ENCODE assay signal across 20 mouse cellular contexts in the genomic region with DNA sequence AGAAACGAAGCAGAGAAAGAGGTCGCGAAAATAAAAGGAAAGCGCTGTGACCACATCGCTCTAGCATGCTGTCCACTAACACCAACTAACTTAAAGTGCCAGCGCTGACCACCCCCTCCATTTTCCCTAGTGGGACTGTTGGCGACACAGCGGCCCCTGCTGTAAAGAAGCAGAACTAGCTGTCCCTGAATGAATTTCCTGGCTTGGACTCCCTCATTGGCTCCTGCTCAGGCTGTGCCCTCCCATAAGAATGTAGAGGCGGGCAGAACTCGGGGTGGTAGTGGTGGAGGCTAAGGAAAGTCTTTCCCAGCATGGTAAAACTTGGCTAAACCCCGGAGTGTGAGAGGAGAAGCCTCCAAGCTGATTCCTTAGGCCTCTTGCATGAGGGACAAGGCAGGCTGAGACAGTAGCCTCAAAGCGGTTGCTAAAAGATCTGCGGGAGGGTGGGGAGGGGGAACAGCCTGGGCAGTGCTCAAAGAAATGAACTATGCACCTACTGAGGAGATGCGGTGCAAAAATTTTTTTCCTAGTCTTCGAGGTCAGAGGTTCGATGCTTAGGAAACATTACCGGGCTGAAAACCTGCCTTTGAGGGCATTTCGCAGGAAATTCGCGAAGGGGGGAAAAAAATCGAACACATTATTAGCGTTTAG. TPM values are rescaled to one million over a fixed set of nuclear protein-coding genes. Genes with fewer than 3 reads are reported as not detected.
DNase-seq lines count a peak whose midpoint lies in the region; ATAC-seq and TF ChIP-seq lines count a peak whose summit lies in the region.
"Not testable (repeated sequence)": the region's sequence is repeated elsewhere in the genome, so short reads cannot be mapped to it uniquely, and the experiment has no call there.
"Had no signal": no experiment of that assay in that cellular context is flagged by ENCODE, and none has a peak within 500 bp of the region (broad histone marks: within the 10 kb centered on the region; RNA-seq: fewer than 3 reads in every experiment).

No protein-coding gene starts in this region.

- no CpG with 5 or more reads among the region's 22 CpGs for WGBS in forebrain, embryonic 13.5 days
- no CpG with 5 or more reads among the region's 22 CpGs for WGBS in heart, postnatal 0 days
- no CpG with 5 or more reads among the region's 22 CpGs for WGBS in hindbrain, postnatal 0 days
- no CpG with 5 or more reads among the region's 22 CpGs for WGBS in limb, embryonic 11.5 days
- WGBS in lung, embryonic 16.5 days: no CpG with 5 or more reads among the region's 22 CpGs
- no CpG with 5 or more reads among the region's 22 CpGs for WGBS in midbrain, embryonic 14.5 days
- WGBS in neural tube, embryonic 14.5 days: no CpG with 5 or more reads among the region's 22 CpGs

- H3K4me2 ChIP-seq in forebrain, embryonic 13.5 days; heart, postnatal 0 days (ENCODE audit: low read depth, low read length); hindbrain, postnatal 0 days (ENCODE audit: low read depth, low read length); limb, embryonic 11.5 days (ENCODE audit: low read depth, severe bottlenecking); lung, embryonic 16.5 days (ENCODE audit: low read depth, low read length); midbrain, embryonic 14.5 days (ENCODE audit: low read length); neural tube, embryonic 14.5 days (ENCODE audit: low read depth, low read length): not testable (repeated sequence)

- H3K27me3 ChIP-seq in forebrain, embryonic 13.5 days; heart, postnatal 0 days (ENCODE audit: control insufficient read depth, insufficient read depth, low read length); hindbrain, postnatal 0 days (ENCODE audit: insufficient read depth, low read length); limb, embryonic 11.5 days (ENCODE audit: control insufficient read depth, insufficient read depth, low read length); lung, embryonic 16.5 days (ENCODE audit: control insufficient read depth, insufficient read depth, low read depth, low read length); midbrain, embryonic 14.5 days (ENCODE audit: control insufficient read depth, insufficient read depth, low read length); neural tube, embryonic 14.5 days (ENCODE audit: control insufficient read depth, insufficient read depth, low read length): not testable (repeated sequence)

- not testable (repeated sequence) for DNase-seq in heart, postnatal 0 days (ENCODE audit: low spot score); hindbrain, postnatal 0 days (ENCODE audit: low spot score); limb, embryonic 11.5 days (ENCODE audit: low spot score); midbrain, embryonic 14.5 days

- not testable (repeated sequence) for TF ChIP-seq CTCF in heart, postnatal 0 days (IDR thresholded peaks at IDR 0.05; ENCODE audit: low read depth); hindbrain, postnatal 0 days (IDR thresholded peaks at IDR 0.05; ENCODE audit: low read depth)

- not testable (repeated sequence) for TF ChIP-seq EP300 in heart, postnatal 0 days (IDR thresholded peaks at IDR 0.05; ENCODE audit: low read depth)

- not testable (repeated sequence) for H3K36me3 ChIP-seq in forebrain, embryonic 13.5 days (ENCODE audit: poor library complexity, severe bottlenecking); heart, postnatal 0 days (replicated peaks; ENCODE audit: control insufficient read depth, insufficient read depth, low read length); hindbrain, postnatal 0 days (ENCODE audit: insufficient read depth, low read length); limb, embryonic 11.5 days (ENCODE audit: control insufficient read depth, insufficient read depth, low read length); lung, embryonic 16.5 days (ENCODE audit: control insufficient read depth, insufficient read depth, low read length); midbrain, embryonic 14.5 days (ENCODE audit: control insufficient read depth, insufficient read depth, low read length); neural tube, embryonic 14.5 days (ENCODE audit: control insufficient read depth, insufficient read depth, low read length)

- peak; percentile 81; the same call in 1 of the 2 replicates for ATAC-seq in forebrain, embryonic 13.5 days
- peak; percentile 66; the same call in 1 of the 2 replicates for ATAC-seq in heart, postnatal 0 days (ENCODE audit: insufficient read depth, low read depth)
- ATAC-seq in hindbrain, postnatal 0 days: peak; percentile 87
- peak; percentile 89; the same call in 1 of the 2 replicates for ATAC-seq in limb, embryonic 11.5 days (ENCODE audit: insufficient number of reproducible peaks, low FRiP score, low TSS enrichment, low read depth)
- peak; percentile 56; the same call in 1 of the 2 replicates for ATAC-seq in lung, embryonic 16.5 days (ENCODE audit: low read depth)
- 0 out of 2 replicates have a peak, but pooled peaks have one; percentile 48 for ATAC-seq in midbrain, embryonic 14.5 days (ENCODE audit: low FRiP score, low TSS enrichment)
- ATAC-seq in neural tube, embryonic 14.5 days (ENCODE audit: low read depth): peak; percentile 72; the same call in 1 of the 2 replicates

- H3K4me3 ChIP-seq in forebrain, embryonic 13.5 days; heart, postnatal 0 days (ENCODE audit: low read depth, low read length); hindbrain, postnatal 0 days (ENCODE audit: low read length); limb, embryonic 11.5 days (ENCODE audit: low read depth, low read length); lung, embryonic 16.5 days (ENCODE audit: low read length); midbrain, embryonic 14.5 days (replicated peaks; ENCODE audit: low read depth, low read length); neural tube, embryonic 14.5 days (ENCODE audit: low read depth, low read length): not testable (repeated sequence)

- H3K9ac ChIP-seq in forebrain, embryonic 13.5 days; heart, postnatal 0 days (replicated peaks; ENCODE audit: low read depth, low read length); hindbrain, postnatal 0 days (replicated peaks; ENCODE audit: low read length); limb, embryonic 11.5 days (ENCODE audit: low read length); lung, embryonic 16.5 days (ENCODE audit: low read length); midbrain, embryonic 14.5 days (replicated peaks; ENCODE audit: low read length); neural tube, embryonic 14.5 days (replicated peaks; ENCODE audit: low read depth, low read length): not testable (repeated sequence)

- not testable (repeated sequence) for H3K9me3 ChIP-seq in forebrain, embryonic 13.5 days (replicated peaks); heart, postnatal 0 days (replicated peaks; ENCODE audit: control insufficient read depth, low read length); hindbrain, postnatal 0 days (ENCODE audit: low read length); limb, embryonic 11.5 days (ENCODE audit: control insufficient read depth, low read length); lung, embryonic 16.5 days (ENCODE audit: control insufficient read depth, low read length); midbrain, embryonic 14.5 days (ENCODE audit: control insufficient read depth, low read length); neural tube, embryonic 14.5 days (ENCODE audit: control insufficient read depth, low read length)

- H3K4me1 ChIP-seq in forebrain, embryonic 13.5 days; heart, postnatal 0 days (ENCODE audit: control insufficient read depth, insufficient read depth); hindbrain, postnatal 0 days (ENCODE audit: insufficient read depth, low read length); limb, embryonic 11.5 days (ENCODE audit: control insufficient read depth, insufficient read depth, low read length); lung, embryonic 16.5 days (replicated peaks; ENCODE audit: control insufficient read depth, insufficient read depth, low read length); midbrain, embryonic 14.5 days (ENCODE audit: control insufficient read depth, insufficient read depth, low read length); neural tube, embryonic 14.5 days (ENCODE audit: control insufficient read depth, insufficient read depth, low read length): not testable (repeated sequence)

- H3K27ac ChIP-seq in forebrain, embryonic 13.5 days; heart, postnatal 0 days (ENCODE audit: low read depth); hindbrain, postnatal 0 days; limb, embryonic 11.5 days (replicated peaks; ENCODE audit: low read depth, low read length); lung, embryonic 16.5 days (ENCODE audit: low read length); midbrain, embryonic 14.5 days (replicated peaks; ENCODE audit: low read depth, low read length); neural tube, embryonic 14.5 days (ENCODE audit: low read depth, low read length): not testable (repeated sequence)

RNA-seq across cellular contexts. Expression of a gene that starts 11.6 kb away (rescaled TPM):
- not detected in 2 replicates for polyA plus RNA-seq in forebrain, embryonic 13.5 days (2015; fragmentation: Nextera tagmentation; extraction: Ambion mirVana)
- total RNA-seq in heart, postnatal 0 days (2014; rRNA removed; ENCODE audit: low replicate concordance): 0.46 TPM in 1 of 2 replicates, not detected in the other
- 0.08 and 0.15 TPM in 2 replicates for polyA plus RNA-seq in heart, postnatal 0 days (2015; fragmentation: Nextera tagmentation; extraction: Ambion mirVana)
- total RNA-seq in hindbrain, postnatal 0 days (2014; rRNA removed): not detected in 2 replicates
- polyA plus RNA-seq in hindbrain, postnatal 0 days (2015; fragmentation: Nextera tagmentation; extraction: Ambion mirVana): 0.24 TPM in 1 of 2 replicates, not detected in the other
- not detected in 2 replicates for polyA plus RNA-seq in limb, embryonic 11.5 days (2014; fragmentation: Nextera tagmentation; extraction: Ambion mirVana)
- not detected in 2 replicates for polyA plus RNA-seq in lung, embryonic 16.5 days (2015; fragmentation: Nextera tagmentation; extraction: Ambion mirVana)
- not detected in 2 replicates for polyA plus RNA-seq in midbrain, embryonic 14.5 days (2014; fragmentation: Nextera tagmentation; extraction: Ambion mirVana)
- polyA plus RNA-seq in neural tube, embryonic 14.5 days (2014; fragmentation: Nextera tagmentation; extraction: Ambion mirVana): not detected in 2 replicates
- total RNA-seq: heart, postnatal 4 days; layer of hippocampus, postnatal 14 days; left cerebral cortex, postnatal 10 days had no signal
- polyA plus RNA-seq: cerebellum, adult 2 months; embryonic facial prominence, embryonic 13.5 days; heart, embryonic 13.5 days had no signal

RNA-seq across cellular contexts. Expression of a gene that starts 36.8 kb away (rescaled TPM):
- polyA plus RNA-seq in forebrain, embryonic 13.5 days (2015; fragmentation: Nextera tagmentation; extraction: Ambion mirVana): not detected in 2 replicates
- total RNA-seq in heart, postnatal 0 days (2014; rRNA removed; ENCODE audit: low replicate concordance): not detected in 2 replicates
- polyA plus RNA-seq in heart, postnatal 0 days (2015; fragmentation: Nextera tagmentation; extraction: Ambion mirVana): not detected in 2 replicates
- total RNA-seq in hindbrain, postnatal 0 days (2014; rRNA removed): not detected in 2 replicates
- not detected in 2 replicates for polyA plus RNA-seq in hindbrain, postnatal 0 days (2015; fragmentation: Nextera tagmentation; extraction: Ambion mirVana)
- not detected in 2 replicates for polyA plus RNA-seq in limb, embryonic 11.5 days (2014; fragmentation: Nextera tagmentation; extraction: Ambion mirVana)
- not detected in 2 replicates for polyA plus RNA-seq in lung, embryonic 16.5 days (2015; fragmentation: Nextera tagmentation; extraction: Ambion mirVana)
- polyA plus RNA-seq in midbrain, embryonic 14.5 days (2014; fragmentation: Nextera tagmentation; extraction: Ambion mirVana): not detected in 2 replicates
- not detected in 2 replicates for polyA plus RNA-seq in neural tube, embryonic 14.5 days (2014; fragmentation: Nextera tagmentation; extraction: Ambion mirVana)
- total RNA-seq: adrenal gland, postnatal 36 days; gastrocnemius, adult 18-20 months; heart, postnatal 4 days; layer of hippocampus, postnatal 14 days; left cerebral cortex, postnatal 10 days had no signal
- polyA plus RNA-seq: cerebellum, adult 2 months; embryonic facial prominence, embryonic 13.5 days; G1E; gonadal fat pad, adult 2 months; heart, embryonic 13.5 days; kidney, adult 2 months; large intestine, adult 2 months; testis, adult 2 months had no signal
